Mouse (Mus musculus) left cerebral cortex, adult 18-20 months (tissue): ENCODE measurements at regions not wholly inside any gene's neighbourhood (a gene's known extent, or its start where the extent isn't known, plus 50 kb on each side); places are given as distances from the start of the nearest gene placed in this dataset.

Source experiments
- DNase-seq, 2 experiments: peaks; one replicate each; pipeline ENCODE4 v3.0.0; 2021 to 2022; ENCODE audit warnings: low spot score in 2 of 2, mixed read lengths in 1 of 2

DNA sequence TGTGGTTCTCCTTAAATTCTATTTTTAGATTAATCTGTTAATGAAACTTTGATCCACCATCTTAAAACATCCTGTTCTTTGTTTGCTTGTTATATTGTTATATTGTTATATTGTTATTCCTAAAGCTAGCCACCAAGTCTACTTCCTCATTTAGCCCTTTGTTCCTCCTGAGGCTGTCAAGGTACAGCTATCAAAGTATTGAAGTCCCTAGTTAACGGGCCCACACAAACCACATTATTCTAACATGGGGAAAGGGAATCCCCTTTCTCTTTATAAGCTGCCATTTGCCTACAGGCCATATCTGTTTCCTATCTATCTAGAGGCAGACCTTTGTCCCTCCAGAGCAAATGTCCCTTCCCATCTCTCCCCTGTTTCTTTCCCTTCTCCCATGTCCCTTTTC, 317.0 kb downstream of the Prr30 start:
- no peak for DNase-seq

DNA sequence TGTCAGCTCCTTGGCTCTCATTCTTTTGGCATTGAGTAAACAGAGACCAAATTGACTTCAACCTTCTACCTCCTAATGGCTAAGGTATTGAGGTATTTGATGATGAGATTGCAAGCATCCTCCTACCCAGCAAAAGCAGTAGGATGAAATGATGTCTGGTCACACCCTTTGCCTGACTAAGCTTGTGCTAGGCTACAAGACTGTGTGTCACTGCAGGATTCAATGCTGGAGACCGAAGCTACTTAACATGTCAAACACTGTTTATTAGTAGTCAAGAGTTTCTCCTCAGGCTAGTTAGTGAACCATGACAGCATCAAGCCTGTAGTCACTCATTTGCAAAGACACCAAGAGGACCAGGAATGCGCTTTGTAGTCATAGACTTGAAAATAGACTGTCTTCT, 320.0 kb downstream of the Prr30 start:
- DNase-seq: no peak

DNA sequence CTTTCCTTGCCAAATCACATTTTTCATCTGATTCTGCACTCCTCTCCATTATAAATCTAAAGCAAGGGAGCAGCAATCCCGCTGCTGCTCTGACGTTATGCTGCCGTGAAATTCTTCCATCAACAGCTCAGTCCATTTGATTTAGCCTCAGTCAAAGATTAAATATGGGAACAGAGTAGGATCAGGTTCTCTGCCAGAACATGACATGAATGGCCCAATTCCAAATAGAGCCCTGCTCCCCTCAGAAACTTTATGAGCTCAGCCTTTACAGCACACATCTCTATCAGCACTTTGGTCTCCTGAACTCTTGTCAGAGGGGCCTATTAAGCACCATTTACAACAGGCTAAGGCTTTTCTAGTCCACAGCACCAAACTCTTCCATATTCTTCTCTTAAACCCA, 332.3 kb downstream of the Prr30 start:
- DNase-seq: no peak

DNA sequence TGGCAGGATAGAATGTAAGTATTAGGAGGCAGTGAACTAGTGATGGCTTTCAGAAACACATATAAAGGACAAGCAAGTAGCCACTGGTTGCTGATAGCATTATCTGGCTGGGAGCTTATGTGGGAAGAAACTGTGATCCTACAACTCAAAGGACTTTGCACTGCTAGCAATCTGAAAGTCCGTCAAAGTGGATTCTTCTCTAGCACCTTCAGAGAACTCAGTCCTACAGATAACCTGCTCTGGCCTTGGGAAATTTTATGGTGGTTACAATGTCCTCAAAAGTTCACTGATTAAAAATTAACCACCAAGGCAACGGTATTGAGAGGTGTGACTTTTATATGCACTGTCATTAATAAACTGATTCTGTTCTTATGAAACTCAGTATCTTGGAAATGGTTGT, 335.3 kb downstream of the Prr30 start:
- DNase-seq: no peak

GRCm38 (mm10) chr14:100864164-100864563, 336.0 kb downstream of the Prr30 start:
- DNase-seq: peak; percentile 5 to 31

DNA sequence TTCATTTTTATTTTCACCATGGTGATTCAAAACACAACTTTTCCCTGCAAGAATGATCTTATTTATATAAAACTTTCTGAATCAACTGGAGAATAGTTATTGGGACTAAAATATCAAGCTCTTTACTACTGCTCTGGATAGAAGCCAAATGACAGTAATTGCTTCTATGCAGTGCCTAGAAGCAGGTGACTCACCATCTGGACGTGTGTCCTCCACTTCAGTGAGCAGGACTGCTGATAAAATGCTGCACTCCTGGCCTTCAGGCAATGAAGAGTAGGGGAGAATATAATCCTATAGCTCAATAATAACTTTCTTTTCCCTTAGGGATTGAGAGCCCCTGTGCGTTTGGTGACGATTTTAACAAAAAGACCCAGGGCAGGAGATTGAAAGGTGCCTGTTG, 357.3 kb downstream of the Prr30 start:
- DNase-seq: no peak
